Mouse (Mus musculus) stomach, embryonic 15.5 days (tissue): Measurements from ENCODE around the gene Lcp1. TPM values are rescaled to one million over a fixed set of nuclear protein-coding genes. Genes with fewer than 3 reads are reported as not detected.
A peak's percentile ranks its signal among the peaks of the same experiment; 100 is the strongest.

Source experiments
- ATAC-seq: fragments of 200-750 bp; cut with Nextera tagmentation; 2 replicates; pipeline ENCODE4 v1.8.0; 2017; ENCODE audit warnings: low read depth, moderate number of reproducible peaks, moderate TSS enrichment; ENCODE audit not compliant: insufficient read depth, low FRiP score
- H3K27ac ChIP-seq: fragments of 300-500 bp; sonication (generic); 2 replicates; pipeline ENCODE4 v1.5.1; 2015; ENCODE audit warnings: mild to moderate bottlenecking, inconsistent platforms
- H3K27me3 ChIP-seq: fragments of 300-500 bp; sonication (generic); replicated peaks from 2 replicates; pipeline ENCODE4 v1.6.1; 2015; ENCODE audit warnings: inconsistent platforms
- H3K36me3 ChIP-seq: fragments of 300-500 bp; sonication (generic); 2 replicates; pipeline ENCODE4 v1.6.1; 2015; ENCODE audit warnings: inconsistent platforms
- H3K4me1 ChIP-seq: fragments of 300-500 bp; sonication (generic); 2 replicates; pipeline ENCODE4 v1.6.1; 2015; ENCODE audit warnings: inconsistent platforms
- H3K4me2 ChIP-seq: fragments of 300-500 bp; sonication (generic); 2 replicates; pipeline ENCODE4 v1.6.1; 2015; ENCODE audit warnings: mild to moderate bottlenecking, inconsistent platforms
- H3K4me3 ChIP-seq: fragments of 300-500 bp; sonication (generic); replicated peaks from 2 replicates; pipeline ENCODE4 v1.5.1; 2015; ENCODE audit warnings: inconsistent platforms
- H3K9ac ChIP-seq: fragments of 300-500 bp; sonication (generic); 2 replicates; pipeline ENCODE4 v1.6.1; 2015; ENCODE audit warnings: inconsistent platforms
- H3K9me3 ChIP-seq: fragments of 300-500 bp; sonication (generic); 2 replicates; pipeline ENCODE4 v1.6.1; 2016; ENCODE audit warnings: inconsistent platforms
- WGBS: fragments of 180-500 bp; shearing (Covaris S2); methylation state at CpG from one replicate; pipeline ENCODE4 v1.1.7; 2015; 5-methylcytosine and 5-hydroxymethylcytosine counted together
- polyA plus RNA-seq: library from polyadenylated mRNA; unstranded; fragments of >200 nt; fragmentation: Nextera tagmentation; extraction: Ambion mirVana; gene quantifications from 2 replicates; pipeline ENCODE4 v1.2.1, GENCODE M21; 2015

The Lcp1 gene
- polyA plus RNA-seq, 1 experiment from 2014 or later: 49.1 TPM

GRCm38 (mm10) chr14:75178384-75178793 is 47.5 kb downstream of the Lcp1 start:
- peak; percentile 61; the same call in 1 of the 2 replicates for ATAC-seq
- H3K27ac ChIP-seq: no peak overlapping the region
- H3K9ac ChIP-seq: no peak overlapping the region
- H3K27me3 ChIP-seq: no peaks in the 10 kb centered on the region
- H3K36me3 ChIP-seq: no peaks in the 10 kb centered on the region
- H3K4me2 ChIP-seq: peak overlapping the region; percentile 19; the same call in 1 of the 2 replicates
- no peaks in the 10 kb centered on the region for H3K9me3 ChIP-seq
- 0 out of 2 replicates have a peak overlapping the region, but pooled peaks have one; percentile 12 for H3K4me3 ChIP-seq
- H3K4me1 ChIP-seq: no peaks in the 10 kb centered on the region
- 69% methylated on average over 14 of the region's 14 CpGs for WGBS

- Histone ChIP-seq H3K4me1 (no peaks in the 10 kb centered on the region), H3K9me3 (no peaks in the 10 kb centered on the region), H3K4me3 (peak overlapping the region; percentile 12; the same call in 1 of the 2 replicates), H3K4me2 (peak overlapping the region; percentile 19; the same call in 1 of the 2 replicates), H3K9ac (no peak overlapping the region), H3K27ac (peak overlapping the region; percentile 16; the same call in 1 of the 2 replicates), H3K27me3 (no peaks in the 10 kb centered on the region), H3K36me3 (no peaks in the 10 kb centered on the region)
- WGBS: 59% methylated on average over 10 of the region's 10 CpGs
- peak; percentile 74; the same call in 1 of the 2 replicates for ATAC-seq
These were observed 47.9 kb downstream of the Lcp1 start for GRCm38 (mm10) chr14:75178801-75179211.

- no peak for ATAC-seq
- H3K27me3 ChIP-seq: no peaks in the 10 kb centered on the region
- peak overlapping the region; percentile 16; the same call in 1 of the 2 replicates for H3K27ac ChIP-seq
- H3K4me3 ChIP-seq: 0 out of 2 replicates have a peak overlapping the region, but pooled peaks have one; percentile 12
- H3K4me1 ChIP-seq: no peaks in the 10 kb centered on the region
- H3K9ac ChIP-seq: no peak overlapping the region
- 75% methylated on average over 20 of the region's 20 CpGs for WGBS
- H3K4me2 ChIP-seq: peak overlapping the region; percentile 19; the same call in 1 of the 2 replicates
- H3K9me3 ChIP-seq: no peaks in the 10 kb centered on the region
- H3K36me3 ChIP-seq: no peaks in the 10 kb centered on the region
These were observed 48.5 kb downstream of the Lcp1 start for GRCm38 (mm10) chr14:75179255-75179963.

- Histone ChIP-seq H3K9me3 (no peaks in the 10 kb centered on the region), H3K27me3 (no peaks in the 10 kb centered on the region), H3K4me1 (no peaks in the 10 kb centered on the region), H3K36me3 (no peaks in the 10 kb centered on the region), H3K27ac (no peak overlapping the region), H3K4me2 (no peak overlapping the region), H3K4me3 (no peak overlapping the region), H3K9ac (no peak overlapping the region)
- ATAC-seq: no peak
- WGBS: 73% methylated on average over 8 of the region's 8 CpGs
These were observed 49.7 kb downstream of the Lcp1 start for GRCm38 (mm10) chr14:75180551-75180978.

- Histone ChIP-seq H3K27me3 (no peaks in the 10 kb centered on the region), H3K4me1 (no peaks in the 10 kb centered on the region), H3K4me3 (no peak overlapping the region), H3K36me3 (no peaks in the 10 kb centered on the region), H3K27ac (no peak overlapping the region), H3K9ac (no peak overlapping the region), H3K9me3 (no peaks in the 10 kb centered on the region), H3K4me2 (no peak overlapping the region)
- ATAC-seq: no peak
- WGBS: 69% methylated on average over 9 of the region's 9 CpGs
These were observed 50.4 kb downstream of the Lcp1 start for GRCm38 (mm10) chr14:75181062-75181935.

- Histone ChIP-seq H3K4me2 (no peak overlapping the region), H3K9ac (no peak overlapping the region), H3K9me3 (no peaks in the 10 kb centered on the region), H3K27me3 (no peaks in the 10 kb centered on the region), H3K4me3 (no peak overlapping the region), H3K36me3 (no peaks in the 10 kb centered on the region), H3K27ac (no peak overlapping the region), H3K4me1 (no peaks in the 10 kb centered on the region)
- ATAC-seq: no peak
- WGBS: 56% methylated on average over 4 of the region's 4 CpGs
These were observed 51.5 kb downstream of the Lcp1 start for GRCm38 (mm10) chr14:75182378-75182777.

- Histone ChIP-seq H3K4me3 (no peak overlapping the region), H3K9ac (no peak overlapping the region), H3K36me3 (no peaks in the 10 kb centered on the region), H3K27ac (no peak overlapping the region), H3K27me3 (no peaks in the 10 kb centered on the region), H3K9me3 (no peaks in the 10 kb centered on the region), H3K4me2 (no peak overlapping the region), H3K4me1 (no peaks in the 10 kb centered on the region)
- no peak for ATAC-seq
- WGBS: 85% methylated on average over 5 of the region's 5 CpGs
These were observed 51.9 kb downstream of the Lcp1 start for GRCm38 (mm10) chr14:75182831-75183230.

- ATAC-seq: no peak
- H3K9ac ChIP-seq: no peak overlapping the region
- WGBS: 83% methylated on average over 4 of the region's 4 CpGs
These were observed 53.3 kb downstream of the Lcp1 start for GRCm38 (mm10) chr14:75184069-75184790.

GRCm38 (mm10) chr14:75185796-75186594 is 55.1 kb downstream of the Lcp1 start:
- no peaks in the 10 kb centered on the region for H3K4me1 ChIP-seq
- no peak overlapping the region for H3K27ac ChIP-seq
- H3K9me3 ChIP-seq: no peaks in the 10 kb centered on the region
- WGBS: 49% methylated on average over 5 of the region's 5 CpGs
- H3K27me3 ChIP-seq: no peaks in the 10 kb centered on the region
- no peak overlapping the region for H3K9ac ChIP-seq
- H3K36me3 ChIP-seq: no peaks in the 10 kb centered on the region
- no peak for ATAC-seq
- H3K4me3 ChIP-seq: no peak overlapping the region
- no peak overlapping the region for H3K4me2 ChIP-seq

More at GRCm38 (mm10) chr14:75184069-75184790, 53.3 kb downstream of the Lcp1 start:
- no peaks in the 10 kb centered on the region for H3K36me3 ChIP-seq
- no peak overlapping the region for H3K4me3 ChIP-seq
- H3K4me2 ChIP-seq: no peak overlapping the region
- no peaks in the 10 kb centered on the region for H3K4me1 ChIP-seq
- no peaks in the 10 kb centered on the region for H3K9me3 ChIP-seq
- no peak overlapping the region for H3K27ac ChIP-seq
- H3K27me3 ChIP-seq: no peaks in the 10 kb centered on the region

- ATAC-seq: no peak
- H3K9ac ChIP-seq: no peak overlapping the region
- 88% methylated on average over 8 of the region's 8 CpGs for WGBS
- no peak overlapping the region for H3K27ac ChIP-seq
- no peaks in the 10 kb centered on the region for H3K9me3 ChIP-seq
- no peaks in the 10 kb centered on the region for H3K27me3 ChIP-seq
- H3K4me3 ChIP-seq: no peak overlapping the region
- H3K36me3 ChIP-seq: no peaks in the 10 kb centered on the region
- no peaks in the 10 kb centered on the region for H3K4me1 ChIP-seq
- no peak overlapping the region for H3K4me2 ChIP-seq
These were observed 56.0 kb downstream of the Lcp1 start for GRCm38 (mm10) chr14:75186858-75187415.

- Histone ChIP-seq H3K9ac (no peak overlapping the region), H3K27me3 (no peaks in the 10 kb centered on the region), H3K4me2 (no peak overlapping the region), H3K4me1 (no peaks in the 10 kb centered on the region), H3K27ac (no peak overlapping the region), H3K36me3 (no peaks in the 10 kb centered on the region), H3K4me3 (no peak overlapping the region), H3K9me3 (no peaks in the 10 kb centered on the region)
- no peak for ATAC-seq
- WGBS: 61% methylated on average over 6 of the region's 6 CpGs
These were observed 57.6 kb downstream of the Lcp1 start for GRCm38 (mm10) chr14:75188521-75188920.
